15 mouse cellular contexts compared by ENCODE assay signal in the genomic region with DNA sequence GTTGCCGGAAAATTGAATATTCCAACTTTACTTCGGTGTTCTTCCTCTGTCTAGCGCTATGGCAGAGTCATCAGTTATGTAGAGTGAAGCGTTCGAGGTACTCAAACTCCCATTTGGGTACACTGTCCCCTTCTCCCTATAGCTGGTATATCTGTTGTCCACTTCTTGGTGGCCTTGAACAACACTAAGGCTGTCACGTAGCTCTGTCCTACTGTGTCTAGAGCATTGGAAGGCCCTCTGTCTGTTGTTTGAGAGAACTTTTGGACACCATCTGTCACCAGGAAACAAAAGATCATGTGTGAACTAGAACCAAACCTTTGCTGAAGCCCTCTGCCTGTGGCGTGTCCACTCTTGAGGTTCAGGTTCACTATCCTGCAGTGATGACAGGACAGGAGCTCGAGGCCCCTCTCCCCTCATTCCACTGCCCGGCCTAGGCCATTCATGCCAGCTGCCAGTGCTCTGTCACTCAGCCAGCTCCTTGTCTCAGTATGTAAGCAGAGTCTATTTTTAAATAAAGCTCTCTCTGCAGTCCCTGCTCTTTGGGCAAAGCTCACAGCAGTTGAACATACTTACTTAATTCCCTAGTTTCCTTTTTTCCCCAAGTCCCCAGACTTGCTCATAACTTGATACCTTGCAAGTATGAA.
A peak's percentile ranks its signal among the peaks of the same experiment; 100 is the strongest.
DNase-seq lines count a peak whose midpoint lies in the region; ATAC-seq lines count a peak whose summit lies in the region.
"Had no signal": no experiment of that assay in that cellular context is flagged by ENCODE, and none has a peak within 500 bp of the region (broad histone marks: within the 10 kb centered on the region; RNA-seq: fewer than 3 reads in every experiment).

No protein-coding gene starts in this region.

- peak; percentile 18 for DNase-seq in gastrocnemius, postnatal 10 days
- DNase-seq in gastrocnemius, postnatal 14 days: no peak
- DNase-seq in heart, postnatal 10 days: peak; percentile 65 to 70
- DNase-seq in left cerebral cortex, adult 11 months (ENCODE audit: low spot score): no peak
- DNase-seq in B cell, adult 2 months: no peak
- DNase-seq: kidney, adult 18-20 months; liver, postnatal 0 days; right cerebral cortex, postnatal 4 days; thymus, adult 18-20 months had no signal

- 0 out of 2 replicates have a peak overlapping the region, but pooled peaks have one; percentile 7 for H3K27ac ChIP-seq in brown adipose tissue, adult 24 weeks (replicated peaks; ENCODE audit: low read depth, low read length)
- H3K27ac ChIP-seq in embryonic facial prominence, embryonic 15.5 days (replicated peaks): 0 out of 2 replicates have a peak overlapping the region, but pooled peaks have one; percentile 28
- H3K27ac ChIP-seq: forebrain, embryonic 15.5 days; hindbrain, embryonic 12.5 days had no signal

- no peak overlapping the region for H3K4me2 ChIP-seq in embryonic facial prominence, embryonic 15.5 days (replicated peaks)
- H3K4me2 ChIP-seq: forebrain, embryonic 15.5 days; hindbrain, embryonic 12.5 days had no signal

- no peak overlapping the region for H3K4me3 ChIP-seq in brown adipose tissue, adult 24 weeks (ENCODE audit: insufficient read depth, low read depth, low read length)
- H3K4me3 ChIP-seq in embryonic facial prominence, embryonic 15.5 days (replicated peaks): no peak overlapping the region
- H3K4me3 ChIP-seq: forebrain, embryonic 15.5 days; hindbrain, embryonic 12.5 days had no signal

- no peaks in the 10 kb centered on the region for H3K27me3 ChIP-seq in embryonic facial prominence, embryonic 15.5 days
- H3K27me3 ChIP-seq: CH12.LX; forebrain, embryonic 15.5 days; hindbrain, embryonic 12.5 days had no signal

- WGBS in embryonic facial prominence, embryonic 15.5 days: 81% methylated on average over 9 of the region's 9 CpGs

- no peak overlapping the region for H3K9ac ChIP-seq in embryonic facial prominence, embryonic 15.5 days
- H3K9ac ChIP-seq: forebrain, embryonic 15.5 days; hindbrain, embryonic 12.5 days; liver, postnatal 0 days had no signal

- 0 out of 2 replicates have a peak, but pooled peaks have one; percentile 29 for ATAC-seq in embryonic facial prominence, embryonic 15.5 days (ENCODE audit: insufficient number of reproducible peaks, low FRiP score, low TSS enrichment, low read depth)
- ATAC-seq in erythroblast, adult 5-6 weeks (replicated peaks; ENCODE audit: low FRiP score, poor library complexity, severe bottlenecking): no peak
- ATAC-seq: liver, postnatal 0 days had no signal

- no peaks in the 10 kb centered on the region for H3K36me3 ChIP-seq in embryonic facial prominence, embryonic 15.5 days
- H3K36me3 ChIP-seq: forebrain, embryonic 15.5 days; hindbrain, embryonic 12.5 days had no signal

- no peaks in the 10 kb centered on the region for H3K9me3 ChIP-seq in embryonic facial prominence, embryonic 15.5 days (replicated peaks)
- H3K9me3 ChIP-seq: forebrain, embryonic 15.5 days; hindbrain, embryonic 12.5 days had no signal

- intact Hi-C loops in gastrocnemius, postnatal 14 days (cut with DNase I; ENCODE audit: low total_unique reads): no loop called here
- intact Hi-C loops in heart, postnatal 10 days (cut with DNase I): loop anchor here (2.0 kb wide), 1 partner anchor 71 kb away; no protein-coding TSS in a partner anchor

- peaks cover 17% of the 10 kb centered on the region for H3K4me1 ChIP-seq in brown adipose tissue, adult 24 weeks (ENCODE audit: control insufficient read depth, insufficient read depth, insufficient read length, low read length)
- H3K4me1 ChIP-seq in embryonic facial prominence, embryonic 15.5 days: peaks cover 13% of the 10 kb centered on the region
- H3K4me1 ChIP-seq: hindbrain, embryonic 12.5 days had no signal

Comparison
In these comparisons a context has a peak if more than half of its experiments do, and no peak if none do; other contexts are left out.
1. DNase-seq: peak in gastrocnemius, postnatal 10 days (single experiment) and heart, postnatal 10 days (2 of 2); none in gastrocnemius, postnatal 14 days (single experiment), left cerebral cortex, adult 11 months (single experiment) and B cell, adult 2 months (0 of 2).